8 mouse cellular contexts compared by ENCODE assay signal in genomic region chr2:139677065-139677762, GRCm38 (mm10). TPM values are rescaled to one million over a fixed set of nuclear protein-coding genes. Genes with fewer than 3 reads are reported as not detected.
DNase-seq lines count a peak whose midpoint lies in the region; ATAC-seq and TF ChIP-seq lines count a peak whose summit lies in the region.

No protein-coding gene starts in this region.

- no peaks in the 10 kb centered on the region for H3K36me3 ChIP-seq in hindbrain, postnatal 0 days (ENCODE audit: insufficient read depth, low read length)

- intact Hi-C loops in gastrocnemius, postnatal 14 days (cut with DNase I; ENCODE audit: low total_unique reads), result no loop called here

- peak overlapping the region; percentile 67 for H3K9ac ChIP-seq in hindbrain, postnatal 0 days (replicated peaks; ENCODE audit: low read length)

- DNase-seq in adrenal gland, postnatal 10 days, result peak; percentile 91
- peak; percentile 78 for DNase-seq in embryo, embryonic 11 days
- DNase-seq in gastrocnemius, postnatal 14 days, result peak; percentile 58
- DNase-seq in hindbrain, postnatal 0 days (ENCODE audit: low spot score), result peak; percentile 80
- peak; percentile 86 to 87 for DNase-seq in left cerebral cortex, adult 18-20 months (ENCODE audit: low spot score in 2 of 2)
- DNase-seq in lung, postnatal 14 days, result peak; percentile 84
- DNase-seq in right cerebral cortex, adult 2 months (ENCODE audit: low spot score in 2 of 2), result peak; percentile 80 to 88
- no peak for DNase-seq in c-Kit-positive CD71-positive TER-119-positive erythroid progenitor cells, embryonic 14.5 days (ENCODE audit: low spot score)

- H3K4me2 ChIP-seq in hindbrain, postnatal 0 days (ENCODE audit: low read depth, low read length), result peak overlapping the region; percentile 99

- H3K27me3 ChIP-seq in hindbrain, postnatal 0 days (ENCODE audit: insufficient read depth, low read length), result no peaks in the 10 kb centered on the region

- peak; percentile 43 for TF ChIP-seq CTCF in hindbrain, postnatal 0 days (IDR thresholded peaks at IDR 0.05; ENCODE audit: low read depth)

- no peaks in the 10 kb centered on the region for H3K9me3 ChIP-seq in hindbrain, postnatal 0 days (ENCODE audit: low read length)

- H3K27ac ChIP-seq in hindbrain, postnatal 0 days, result no peak overlapping the region

- H3K4me1 ChIP-seq in hindbrain, postnatal 0 days (ENCODE audit: insufficient read depth, low read length), result no peaks in the 10 kb centered on the region

- WGBS in hindbrain, postnatal 0 days, result under 1% methylated on average over 52 of the region's 52 CpGs

- peak overlapping the region; percentile 96 for H3K4me3 ChIP-seq in hindbrain, postnatal 0 days (ENCODE audit: low read length)

- peak; percentile 57 for ATAC-seq in hindbrain, postnatal 0 days

RNA-seq across cellular contexts. Expression of gene Ism1, which starts 0.8 kb away (rescaled TPM):
- total RNA-seq in adrenal gland, postnatal 10 days (2021), result 10 to 100 TPM; 24.7 to 30.7 TPM
- 1 to 10 TPM; 1.3 to 2.2 TPM for total RNA-seq in gastrocnemius, postnatal 14 days (2021)
- 1.8 and 2.1 TPM in 2 replicates for total RNA-seq in hindbrain, postnatal 0 days (2014; rRNA removed)
- polyA plus RNA-seq in hindbrain, postnatal 0 days (2015; fragmentation: Nextera tagmentation; extraction: Ambion mirVana), result 0.88 and 0.95 TPM in 2 replicates
- total RNA-seq in left cerebral cortex, adult 18-20 months (2021), result 1 to 10 TPM; 4.4 to 6.4 TPM
